Mouse (Mus musculus) heart, adult 2 months (tissue): Measurements from ENCODE around the gene Vps13d.

Source experiments
- CTCF ChIP-seq: fragments of 200-600 bp; IDR thresholded peaks from 2 replicates; pipeline ENCODE4 v1.8.1; 2022; ENCODE audit warnings: antibody characterized with exemption, mild to moderate bottlenecking, moderate library complexity
- EP300 ChIP-seq: fragments of 200-500 bp; IDR thresholded peaks from 2 replicates; pipeline ENCODE4 v1.6.1; 2011; ENCODE audit warnings: low read depth, low read length, control low read depth; ENCODE audit not compliant: insufficient read depth

GRCm38 (mm10) chr4:145129956-145130548 lies 64.8 kb downstream of the Vps13d start:
- TF ChIP-seq CTCF (no peak), EP300 (no peak)
